Mouse (Mus musculus): ENCODE data around the gene Rogdi. TPM values are rescaled to one million over a fixed set of nuclear protein-coding genes. Genes with fewer than 3 reads are reported as not detected.

Rogdi gene
- polyA plus RNA-seq, 1 experiment from 2014 or later = 114 TPM

- no peaks in the 10 kb centered on the region for H3K9me3 ChIP-seq (ENCODE audit: control insufficient read depth, low read length)
- no peak overlapping the region for H3K4me2 ChIP-seq (ENCODE audit: low read length)
- WGBS = 85% methylated on average over 4 of the region's 4 CpGs
- no peak overlapping the region for H3K9ac ChIP-seq (replicated peaks; ENCODE audit: low read depth, low read length)
- no peaks in the 10 kb centered on the region for H3K4me1 ChIP-seq (replicated peaks; ENCODE audit: control insufficient read depth, insufficient read depth, low read length)
- no peak overlapping the region for H3K4me3 ChIP-seq (replicated peaks; ENCODE audit: low read length)
- ATAC-seq = no peak
- H3K27me3 ChIP-seq (replicated peaks; ENCODE audit: control insufficient read depth, insufficient read depth, low read length) = no peaks in the 10 kb centered on the region
- no peak overlapping the region for H3K27ac ChIP-seq (ENCODE audit: low read length)
- H3K36me3 ChIP-seq (ENCODE audit: control insufficient read depth, insufficient read depth) = no peaks in the 10 kb centered on the region
Measured at GRCm38 (mm10) chr16:4971626-4972025, 41.7 kb downstream of the Rogdi start.

- H3K36me3 ChIP-seq (ENCODE audit: control insufficient read depth, insufficient read depth) = no peaks in the 10 kb centered on the region
- 84% methylated on average over 5 of the region's 5 CpGs for WGBS
- H3K27ac ChIP-seq (ENCODE audit: low read length) = no peak overlapping the region
- no peaks in the 10 kb centered on the region for H3K9me3 ChIP-seq (ENCODE audit: control insufficient read depth, low read length)
- H3K9ac ChIP-seq (replicated peaks; ENCODE audit: low read depth, low read length) = no peak overlapping the region
- no peak for ATAC-seq
- H3K4me1 ChIP-seq (replicated peaks; ENCODE audit: control insufficient read depth, insufficient read depth, low read length) = peaks cover 7% of the 10 kb centered on the region
- H3K27me3 ChIP-seq (replicated peaks; ENCODE audit: control insufficient read depth, insufficient read depth, low read length) = no peaks in the 10 kb centered on the region
- H3K4me2 ChIP-seq (ENCODE audit: low read length) = no peak overlapping the region
- H3K4me3 ChIP-seq (replicated peaks; ENCODE audit: low read length) = no peak overlapping the region
Measured at GRCm38 (mm10) chr16:4969055-4969843, 44.1 kb downstream of the Rogdi start.

- WGBS = 77% methylated on average over 3 of the region's 3 CpGs
- no peak overlapping the region for H3K4me2 ChIP-seq (ENCODE audit: low read length)
- H3K4me3 ChIP-seq (replicated peaks; ENCODE audit: low read length) = no peak overlapping the region
- H3K27ac ChIP-seq (ENCODE audit: low read length) = no peak overlapping the region
- no peak overlapping the region for H3K9ac ChIP-seq (replicated peaks; ENCODE audit: low read depth, low read length)
- H3K9me3 ChIP-seq (ENCODE audit: control insufficient read depth, low read length) = no peaks in the 10 kb centered on the region
- no peaks in the 10 kb centered on the region for H3K36me3 ChIP-seq (ENCODE audit: control insufficient read depth, insufficient read depth)
- no peak for ATAC-seq
- H3K4me1 ChIP-seq (replicated peaks; ENCODE audit: control insufficient read depth, insufficient read depth, low read length) = peaks cover 8% of the 10 kb centered on the region
- no peaks in the 10 kb centered on the region for H3K27me3 ChIP-seq (replicated peaks; ENCODE audit: control insufficient read depth, insufficient read depth, low read length)
Measured at GRCm38 (mm10) chr16:4968426-4968825, 44.9 kb downstream of the Rogdi start.

GRCm38 (mm10) chr16:4965392-4966129 lies 47.8 kb downstream of the Rogdi start:
- no peak overlapping the region for H3K27ac ChIP-seq (ENCODE audit: low read length)

GRCm38 (mm10) chr16:4964731-4965391 lies 48.5 kb downstream of the Rogdi start:
- Histone ChIP-seq H3K9ac (replicated peaks; ENCODE audit: low read depth, low read length) (peak overlapping the region; percentile 86), H3K4me1 (replicated peaks; ENCODE audit: control insufficient read depth, insufficient read depth, low read length) (peaks cover 19% of the 10 kb centered on the region), H3K27me3 (replicated peaks; ENCODE audit: control insufficient read depth, insufficient read depth, low read length) (no peaks in the 10 kb centered on the region), H3K4me2 (ENCODE audit: low read length) (peak overlapping the region; percentile 85), H3K4me3 (replicated peaks; ENCODE audit: low read length) (peak overlapping the region; percentile 90), H3K27ac (ENCODE audit: low read length) (peak overlapping the region; percentile 82), H3K36me3 (ENCODE audit: control insufficient read depth, insufficient read depth) (no peaks in the 10 kb centered on the region), H3K9me3 (ENCODE audit: control insufficient read depth, low read length) (no peaks in the 10 kb centered on the region)
- no peak for ATAC-seq
- 23% methylated on average over 13 of the region's 13 CpGs for WGBS

More at GRCm38 (mm10) chr16:4965392-4966129, 47.8 kb downstream of the Rogdi start:
- 91% methylated on average over 8 of the region's 8 CpGs for WGBS
- H3K9ac ChIP-seq (replicated peaks; ENCODE audit: low read depth, low read length) = no peak overlapping the region
- peak overlapping the region; percentile 85 for H3K4me2 ChIP-seq (ENCODE audit: low read length)
- H3K4me3 ChIP-seq (replicated peaks; ENCODE audit: low read length) = no peak overlapping the region
- no peaks in the 10 kb centered on the region for H3K27me3 ChIP-seq (replicated peaks; ENCODE audit: control insufficient read depth, insufficient read depth, low read length)
- no peaks in the 10 kb centered on the region for H3K36me3 ChIP-seq (ENCODE audit: control insufficient read depth, insufficient read depth)
- no peak for ATAC-seq
- H3K4me1 ChIP-seq (replicated peaks; ENCODE audit: control insufficient read depth, insufficient read depth, low read length) = peaks cover 19% of the 10 kb centered on the region
- H3K9me3 ChIP-seq (ENCODE audit: control insufficient read depth, low read length) = no peaks in the 10 kb centered on the region

- 0% methylated on average over 73 of the region's 76 CpGs for WGBS
- peak; percentile 99 for ATAC-seq
Measured at GRCm38 (mm10) chr16:4963797-4964709, 49.3 kb downstream of the Rogdi start, which contains the start of gene Anks3. TSS of gene Anks3 (minus strand) at chr16:4964205.

GRCm38 (mm10) chr16:4963346-4963745 lies 50.0 kb downstream of the Rogdi start:
- Histone ChIP-seq H3K4me2 (ENCODE audit: low read length) (peak overlapping the region; percentile 85), H3K4me1 (replicated peaks; ENCODE audit: control insufficient read depth, insufficient read depth, low read length) (peaks cover 19% of the 10 kb centered on the region), H3K4me3 (replicated peaks; ENCODE audit: low read length) (peak overlapping the region; percentile 90), H3K36me3 (ENCODE audit: control insufficient read depth, insufficient read depth) (0 out of 2 replicates have a peak, but pooled peaks cover 2% of the 10 kb centered on the region), H3K27me3 (replicated peaks; ENCODE audit: control insufficient read depth, insufficient read depth, low read length) (no peaks in the 10 kb centered on the region), H3K9ac (replicated peaks; ENCODE audit: low read depth, low read length) (peak overlapping the region; percentile 41), H3K27ac (ENCODE audit: low read length) (no peak overlapping the region), H3K9me3 (ENCODE audit: control insufficient read depth, low read length) (no peaks in the 10 kb centered on the region)
- ATAC-seq = no peak
- WGBS = 34% methylated on average over 9 of the region's 9 CpGs

More at GRCm38 (mm10) chr16:4963797-4964709, 49.3 kb downstream of the Rogdi start, which contains the start of gene Anks3:
- Histone ChIP-seq H3K4me1 (replicated peaks; ENCODE audit: control insufficient read depth, insufficient read depth, low read length) (peaks cover 19% of the 10 kb centered on the region), H3K27me3 (replicated peaks; ENCODE audit: control insufficient read depth, insufficient read depth, low read length) (no peaks in the 10 kb centered on the region), H3K27ac (ENCODE audit: low read length) (peak within 1 kb of the TSS; percentile 82), H3K36me3 (ENCODE audit: control insufficient read depth, insufficient read depth) (0 out of 2 replicates have a peak, but pooled peaks cover 2% of the 10 kb centered on the region), H3K4me3 (replicated peaks; ENCODE audit: low read length) (peak within 1 kb of the TSS; percentile 90), H3K9me3 (ENCODE audit: control insufficient read depth, low read length) (no peaks in the 10 kb centered on the region), H3K9ac (replicated peaks; ENCODE audit: low read depth, low read length) (peak within 1 kb of the TSS; percentile 86), H3K4me2 (ENCODE audit: low read length) (peak within 1 kb of the TSS; percentile 85)

GRCm38 (mm10) chr16:4960260-4960659 lies 53.1 kb downstream of the Rogdi start:
- H3K9me3 ChIP-seq (ENCODE audit: control insufficient read depth, low read length) = no peaks in the 10 kb centered on the region
- no peak overlapping the region for H3K4me3 ChIP-seq (replicated peaks; ENCODE audit: low read length)
- no peaks in the 10 kb centered on the region for H3K27me3 ChIP-seq (replicated peaks; ENCODE audit: control insufficient read depth, insufficient read depth, low read length)
- ATAC-seq = no peak
- no peak overlapping the region for H3K27ac ChIP-seq (ENCODE audit: low read length)
- no peak overlapping the region for H3K4me2 ChIP-seq (ENCODE audit: low read length)
- H3K4me1 ChIP-seq (replicated peaks; ENCODE audit: control insufficient read depth, insufficient read depth, low read length) = peaks cover 16% of the 10 kb centered on the region
- 93% methylated on average over 8 of the region's 8 CpGs for WGBS
- H3K36me3 ChIP-seq (ENCODE audit: control insufficient read depth, insufficient read depth) = peaks cover 5% of the 10 kb centered on the region; the same call in 1 of the 2 replicates
- H3K9ac ChIP-seq (replicated peaks; ENCODE audit: low read depth, low read length) = no peak overlapping the region
